Mouse (Mus musculus) kidney, adult 18-20 months (tissue): Measurements from ENCODE around the gene Cadm2.

ENCODE experiments used
- DNase-seq: peaks from one replicate; pipeline ENCODE4 v3.0.0; 2021

Gene Cadm2

DNA sequence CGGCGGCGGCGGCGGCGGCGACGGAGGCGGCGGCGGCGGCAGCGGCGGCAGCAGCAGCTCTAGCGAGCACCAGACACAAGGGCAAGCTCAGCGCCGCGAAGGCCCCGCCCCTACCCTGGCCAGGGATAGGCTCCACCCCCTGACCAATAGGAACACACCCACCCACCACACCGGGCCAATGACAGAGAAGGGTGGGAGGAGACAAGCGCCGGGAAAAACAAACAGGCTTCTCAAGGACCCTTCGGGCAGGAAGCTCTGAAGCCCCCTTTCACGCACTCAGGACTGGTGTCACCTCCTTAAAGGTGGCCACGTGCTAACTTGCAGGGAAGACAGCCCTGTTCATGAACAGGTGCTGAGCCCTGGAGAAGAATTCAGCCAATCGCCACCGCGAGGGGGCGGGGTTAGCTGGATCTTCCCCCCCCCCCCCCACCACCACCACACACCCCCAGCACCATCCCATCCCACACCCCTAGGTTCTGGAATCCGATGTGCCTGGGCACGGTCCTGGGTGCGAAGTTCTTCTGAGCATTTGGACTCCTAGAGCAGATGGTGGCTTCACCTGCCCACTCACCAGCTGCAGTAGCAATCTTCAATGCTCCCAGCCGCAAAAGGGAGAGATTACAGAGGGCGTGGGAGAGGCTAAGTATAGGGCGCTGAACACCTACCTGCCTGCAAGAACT lies at the start of gene Cadm2:
TSS of gene Cadm2 (minus strand) at position 83 of the 680 bp plus-strand sequence.
- DNase-seq, result peak; percentile 87

DNA sequence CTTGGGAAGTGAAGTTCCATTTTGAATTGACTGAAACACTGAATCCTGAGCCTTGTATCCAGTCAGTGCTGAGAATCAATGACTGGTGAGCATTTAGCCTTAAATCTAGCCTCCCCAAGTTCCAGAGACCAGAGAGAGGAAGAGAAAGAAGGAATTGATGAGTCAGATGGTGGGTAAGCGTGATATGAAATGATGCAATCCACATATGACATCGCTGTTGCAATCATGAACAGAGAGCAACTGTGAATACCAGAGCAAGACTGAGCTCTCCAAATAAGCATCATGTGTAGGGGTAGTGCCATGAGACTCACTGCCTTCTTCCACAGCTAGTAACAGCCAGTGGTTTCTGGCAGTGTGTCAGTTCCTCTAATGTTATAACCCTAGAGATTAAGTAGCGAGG lies 26.2 kb upstream of the Cadm2 start:
- no peak for DNase-seq

DNA sequence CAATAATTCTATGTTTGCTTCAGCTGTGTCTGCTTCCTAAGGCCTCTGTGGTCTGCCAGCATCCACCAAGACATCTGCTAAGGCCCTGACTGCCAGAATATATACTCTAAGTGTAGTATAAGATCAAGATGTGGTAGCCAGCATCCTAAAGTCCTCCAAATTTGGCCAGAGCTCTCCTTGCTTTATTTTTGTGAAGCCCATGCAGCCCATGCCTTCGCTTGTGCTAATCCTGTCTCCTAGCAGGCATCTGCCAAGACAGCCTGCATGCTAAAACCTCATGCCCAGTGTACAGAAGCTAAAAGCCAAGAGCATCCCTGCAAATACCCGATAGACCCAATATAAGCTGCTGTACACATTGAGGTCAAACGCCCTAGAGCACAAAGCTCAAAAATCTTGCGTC lies 22.9 kb upstream of the Cadm2 start:
- no peak for DNase-seq

DNA sequence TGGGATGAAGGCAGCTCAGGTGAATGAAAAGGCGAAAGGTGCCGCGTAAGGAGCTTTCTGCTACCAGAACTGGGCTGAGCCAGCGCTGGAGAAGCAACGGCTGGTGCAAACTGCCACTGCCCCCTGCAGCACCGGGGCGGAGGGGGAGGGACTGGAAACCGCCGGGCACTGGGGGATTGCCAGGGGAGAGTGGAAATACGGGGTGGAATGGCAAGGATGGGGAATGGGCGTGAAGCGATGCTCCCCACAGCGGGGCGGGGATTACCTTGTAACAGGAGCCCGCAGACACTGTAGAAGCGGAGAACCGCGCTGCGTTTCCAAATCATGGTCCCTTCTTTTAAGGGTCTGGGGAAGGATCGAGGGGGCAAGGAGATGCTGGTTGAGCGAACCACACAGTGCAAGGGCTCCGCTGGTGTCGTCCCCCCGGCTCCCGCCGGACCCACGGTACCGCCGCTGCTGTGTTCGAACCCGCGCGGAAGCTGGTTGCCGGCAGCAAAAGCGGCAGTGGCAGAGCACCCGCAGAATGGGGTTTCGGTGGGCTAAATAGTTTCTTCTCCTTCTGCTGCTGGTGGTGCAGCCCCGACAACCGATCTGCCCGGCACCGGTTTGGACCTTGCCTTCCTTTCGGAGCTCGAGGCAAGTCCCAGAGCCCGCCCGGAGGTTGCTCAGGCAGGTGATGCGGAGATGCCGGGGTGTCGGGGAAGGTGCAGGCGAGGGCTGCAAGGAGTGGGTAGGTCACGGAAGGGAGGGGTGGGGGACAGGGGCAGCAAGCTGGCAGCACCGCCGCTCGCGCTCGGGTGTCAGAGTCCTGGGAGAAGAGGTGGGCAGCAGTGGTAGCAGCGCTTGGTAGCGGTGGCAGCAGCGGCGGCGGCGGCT lies 564 bp downstream of the Cadm2 start:
- DNase-seq, result peak; percentile 42

DNA sequence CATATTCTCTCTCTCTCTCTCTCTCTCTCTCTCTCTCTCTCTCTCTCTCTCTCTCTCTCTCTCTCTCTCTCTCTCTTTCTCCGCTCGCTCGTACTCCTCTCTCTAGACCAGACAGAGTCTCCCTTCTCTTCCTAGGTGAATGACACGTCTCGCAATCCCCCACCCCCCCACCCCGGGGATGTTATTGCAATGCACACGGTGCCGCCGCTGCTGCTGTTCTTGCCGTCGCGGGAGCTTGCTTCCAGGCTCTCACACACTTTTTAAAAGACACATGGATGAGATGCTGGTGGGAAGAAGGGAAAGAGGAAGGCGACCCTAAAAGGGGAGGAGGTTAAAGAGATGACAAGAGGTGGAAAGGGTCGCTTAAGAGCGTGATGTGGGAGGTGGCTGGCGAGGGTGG lies 1.3 kb downstream of the Cadm2 start:
- DNase-seq, result no peak

DNA sequence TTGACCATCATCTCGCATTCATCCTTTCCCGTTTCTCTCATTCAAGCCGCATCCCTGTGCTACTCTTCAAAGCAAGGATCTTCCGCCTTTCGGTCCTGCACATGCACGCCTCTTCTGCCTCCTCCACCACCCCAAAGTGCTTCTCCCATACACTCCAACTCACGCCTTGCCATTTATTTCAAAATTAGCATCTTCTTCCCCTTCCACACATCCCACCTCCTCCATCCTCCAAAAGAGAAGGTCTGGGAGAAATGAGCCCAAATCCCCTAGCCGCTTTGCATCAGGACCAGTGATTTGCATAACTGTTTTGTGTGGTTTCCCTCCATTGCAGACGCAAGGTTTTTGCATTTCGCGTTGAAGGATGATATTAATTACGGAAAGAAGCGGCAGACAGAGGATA lies 1.9 kb downstream of the Cadm2 start:
- DNase-seq, result peak; percentile 6

DNA sequence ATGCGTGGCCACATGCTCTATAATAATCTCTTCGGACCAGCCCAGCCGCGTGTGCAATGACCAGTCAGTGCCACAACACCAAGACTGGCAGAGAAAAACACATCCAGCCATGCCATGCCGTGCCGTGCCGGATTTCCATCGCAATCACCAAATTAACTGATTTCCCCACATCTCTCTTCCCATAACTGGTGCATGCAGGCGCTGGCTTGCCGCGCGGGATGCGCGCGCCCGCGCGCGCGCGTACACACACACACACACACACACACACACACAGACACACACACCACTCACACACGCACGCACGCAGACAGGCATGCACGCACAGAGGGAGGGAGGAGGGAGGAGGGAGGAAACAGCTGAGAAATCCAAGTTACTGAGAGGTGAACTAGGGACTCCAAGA lies 2.9 kb downstream of the Cadm2 start:
- no peak for DNase-seq

DNA sequence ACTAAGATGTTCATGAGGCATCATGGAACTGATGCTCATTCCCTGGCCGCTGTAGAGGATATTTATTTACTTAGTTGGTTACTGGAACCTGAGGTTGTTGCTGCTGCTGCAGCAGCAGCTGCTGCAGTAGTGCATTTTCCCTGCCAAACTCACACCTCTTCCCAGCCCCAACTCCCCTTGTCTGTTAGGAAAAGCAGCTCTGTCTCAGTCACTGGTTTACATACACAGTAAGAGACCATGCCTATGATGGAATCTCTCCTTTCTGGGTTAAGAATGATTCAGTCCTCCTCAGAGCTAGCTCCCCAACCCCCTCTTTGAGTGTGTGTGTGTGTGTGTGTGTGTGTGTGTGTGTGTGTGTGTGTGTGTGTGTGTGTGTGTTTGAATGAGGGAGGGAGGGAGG lies 3.5 kb downstream of the Cadm2 start:
- no peak for DNase-seq

DNA sequence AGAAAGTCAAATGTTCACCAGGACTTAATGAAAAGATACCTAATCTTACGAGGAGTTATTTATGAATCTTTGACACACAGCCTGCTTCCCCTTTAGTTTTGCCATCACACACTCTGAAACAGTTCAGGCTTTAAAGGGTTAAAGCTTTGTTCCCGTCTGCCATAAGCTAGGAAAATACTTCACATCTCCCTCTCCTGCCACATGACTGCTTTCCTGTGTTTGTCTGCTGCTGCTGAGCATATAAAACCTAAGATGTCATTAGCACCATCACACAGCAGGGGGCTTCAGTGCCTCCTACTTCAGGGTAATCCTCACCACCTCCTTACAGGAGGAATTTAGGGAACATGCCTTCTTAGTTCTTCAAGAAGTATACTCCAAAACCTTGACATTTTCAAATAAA lies 6.8 kb downstream of the Cadm2 start:
- no peak for DNase-seq

DNA sequence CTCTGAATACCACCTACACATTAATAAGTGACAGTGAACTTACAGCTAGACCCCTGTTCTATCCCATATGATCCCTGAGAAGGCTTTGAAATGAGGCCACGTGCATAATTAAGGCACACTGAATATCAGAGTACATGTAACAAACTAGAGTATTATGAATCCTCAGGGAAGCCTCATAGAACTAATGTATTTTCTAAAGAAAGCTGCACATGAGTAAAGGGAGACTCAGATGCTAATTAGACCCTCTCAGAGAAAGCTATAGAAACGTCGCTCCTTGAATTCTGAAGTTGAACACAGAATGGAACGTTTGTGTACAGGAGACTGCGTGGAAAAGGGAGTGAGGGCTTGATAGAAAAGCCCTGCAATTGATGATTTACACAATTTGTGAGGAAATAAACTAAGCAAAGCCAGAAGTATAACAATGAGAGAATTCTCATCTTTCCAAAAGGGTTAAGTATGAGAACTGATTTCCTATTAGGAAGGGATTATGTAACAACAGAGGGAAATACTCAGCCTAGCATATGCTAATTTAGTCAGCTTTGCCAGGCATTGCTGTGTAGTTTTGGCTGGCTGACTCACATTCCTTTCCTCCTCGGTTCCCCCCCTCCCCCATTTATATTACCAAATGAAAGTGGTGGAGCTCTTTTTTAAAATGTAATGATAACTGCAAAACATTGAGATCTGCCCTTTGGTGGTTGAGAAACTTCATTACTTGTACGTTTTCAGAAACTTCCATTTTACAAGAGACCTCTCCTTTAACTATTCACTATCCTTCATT lies 9.6 kb downstream of the Cadm2 start:
- DNase-seq, result no peak

DNA sequence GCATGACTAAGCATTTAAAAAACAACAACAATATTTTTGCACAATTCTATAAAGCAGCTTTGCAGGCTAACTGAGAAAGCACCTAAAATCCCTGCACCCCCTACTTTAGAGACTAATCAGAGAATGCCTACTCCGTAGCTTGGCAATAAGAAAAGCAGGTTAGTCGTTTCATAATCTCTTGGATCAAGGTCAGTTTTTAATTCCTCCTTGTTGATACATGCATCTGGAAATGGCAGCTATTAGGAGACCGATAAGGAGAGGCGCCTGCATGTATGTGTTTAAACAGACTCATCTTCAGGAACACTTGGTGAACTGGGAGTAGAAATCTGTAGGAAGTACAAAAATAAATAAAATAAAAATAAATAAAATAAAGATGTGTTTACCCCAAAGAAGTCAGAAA lies 11.6 kb downstream of the Cadm2 start:
- no peak for DNase-seq

DNA sequence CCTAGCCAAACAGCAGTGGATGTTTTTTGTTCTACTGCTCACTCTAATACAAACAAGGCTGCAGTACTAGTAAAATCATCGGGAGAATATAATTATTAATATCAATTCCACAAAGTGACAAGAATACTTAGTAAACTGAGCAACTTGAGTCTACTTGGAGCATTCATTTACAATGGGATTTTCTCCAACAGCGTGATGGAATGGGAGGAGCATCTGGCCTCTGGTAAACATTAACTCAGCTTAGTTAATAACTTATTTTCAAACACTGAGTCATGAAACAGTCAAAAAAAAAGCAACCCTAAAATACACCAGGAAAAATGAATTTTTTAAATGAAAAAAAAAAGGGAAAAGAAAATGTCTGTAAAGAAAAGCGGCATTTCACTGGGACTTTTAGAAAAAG lies 12.2 kb downstream of the Cadm2 start:
- DNase-seq, result no peak

DNA sequence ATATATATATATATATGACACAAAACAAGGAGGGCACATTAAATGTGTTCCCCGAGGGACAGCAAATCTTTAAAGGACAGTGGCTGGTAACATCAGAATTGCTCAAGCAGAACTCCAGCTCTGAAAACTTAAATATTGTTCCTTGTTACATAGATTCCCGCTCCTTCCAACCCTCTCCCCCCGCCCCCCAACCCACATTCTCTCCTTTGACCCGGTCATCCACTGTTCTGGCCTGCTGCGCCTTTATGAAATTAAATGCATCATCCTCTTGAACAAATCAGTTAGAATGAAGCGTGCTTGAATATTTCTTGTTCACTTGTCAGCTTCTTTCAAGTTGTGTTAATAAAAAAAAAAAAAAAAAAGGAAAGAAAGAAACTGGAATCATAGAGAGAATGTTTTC lies 15.0 kb downstream of the Cadm2 start:
- DNase-seq, result no peak

DNA sequence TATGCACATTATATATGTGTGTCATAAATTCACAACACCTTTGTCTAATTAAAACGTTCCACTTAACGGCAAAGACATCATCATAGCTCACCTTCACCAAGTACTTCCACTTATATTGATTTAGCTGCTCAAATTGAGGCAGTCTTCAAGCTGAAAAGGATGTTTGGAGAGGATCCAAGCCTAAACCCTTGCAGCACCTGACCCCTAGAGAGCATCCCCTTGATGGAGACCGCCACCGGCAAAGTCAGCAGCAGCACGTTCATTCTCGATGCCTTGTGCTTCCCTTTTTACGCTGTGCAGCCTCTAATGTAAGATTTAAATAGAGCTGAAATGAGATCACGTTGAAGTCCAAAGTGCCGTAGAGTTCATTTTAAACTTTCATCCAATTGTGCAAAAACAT lies 20.7 kb downstream of the Cadm2 start:
- DNase-seq, result no peak

DNA sequence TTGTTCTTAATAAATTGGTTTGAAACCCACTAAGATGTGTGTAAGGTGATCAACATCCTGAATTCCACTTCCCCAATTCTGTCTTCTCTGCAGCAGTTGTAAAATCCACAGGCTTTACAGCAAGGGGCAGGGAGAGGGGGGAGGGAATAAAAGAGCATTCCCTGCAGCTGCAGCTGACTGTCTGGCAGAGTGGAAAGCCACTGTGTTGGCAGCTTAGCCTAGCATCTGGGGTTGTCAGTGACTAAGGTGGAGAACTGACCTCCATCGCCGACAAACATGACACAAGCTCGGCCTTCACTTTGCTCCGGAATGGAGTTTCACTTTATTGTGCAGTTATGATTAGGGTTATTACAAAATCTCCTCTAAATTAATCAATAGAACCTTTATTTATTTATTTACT lies 21.9 kb downstream of the Cadm2 start:
- no peak for DNase-seq

DNA sequence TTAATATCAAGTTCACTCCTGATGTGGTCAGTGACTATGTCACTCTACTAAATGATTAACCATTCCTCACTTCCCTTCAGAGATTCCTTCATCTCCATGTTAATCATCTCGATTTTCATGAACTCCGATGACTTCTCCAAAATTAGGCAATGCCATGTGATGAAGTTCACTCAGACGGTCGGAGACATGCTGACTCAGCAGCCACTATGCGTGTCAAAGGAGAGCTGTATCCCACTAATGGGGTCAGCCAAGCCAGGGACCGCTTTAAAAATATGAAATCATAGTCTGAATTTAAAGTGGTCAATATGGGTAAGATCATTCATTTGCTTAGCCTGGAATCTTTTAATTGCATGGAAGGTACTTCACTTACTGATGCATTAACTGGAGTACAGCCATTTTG lies 29.7 kb downstream of the Cadm2 start:
- no peak for DNase-seq

DNA sequence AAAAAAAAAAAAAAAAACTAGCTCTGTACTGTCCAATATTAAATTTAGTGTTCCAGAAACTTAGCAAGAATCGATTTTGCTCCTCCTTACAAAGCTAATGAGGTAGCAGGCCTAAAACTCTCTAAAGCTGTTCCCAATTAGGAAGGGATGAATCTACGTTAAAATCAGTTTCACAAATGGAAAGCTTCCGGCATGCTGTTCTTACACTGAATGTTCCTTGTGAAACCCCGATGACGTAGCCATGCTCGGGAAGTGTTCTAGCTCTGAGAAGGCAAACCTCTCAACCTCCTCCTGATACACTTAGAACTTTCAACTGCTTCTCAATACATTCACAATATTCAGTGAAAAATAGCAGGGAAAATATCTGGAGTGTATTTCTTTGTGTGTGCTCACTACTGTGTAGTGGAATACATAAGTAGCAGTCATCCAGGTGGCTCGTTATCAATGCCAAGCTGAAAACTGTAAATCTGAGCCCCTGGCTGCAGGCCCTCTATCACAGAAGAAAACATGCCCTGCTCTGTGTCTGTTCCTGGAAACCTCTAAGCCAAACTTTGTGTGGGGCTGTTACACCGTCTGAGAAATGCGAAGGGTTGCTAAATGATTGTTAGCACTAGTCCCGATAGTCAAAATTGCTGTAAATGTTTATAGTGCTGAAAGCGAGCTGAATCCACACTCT lies 41.7 kb downstream of the Cadm2 start:
- DNase-seq, result no peak

DNA sequence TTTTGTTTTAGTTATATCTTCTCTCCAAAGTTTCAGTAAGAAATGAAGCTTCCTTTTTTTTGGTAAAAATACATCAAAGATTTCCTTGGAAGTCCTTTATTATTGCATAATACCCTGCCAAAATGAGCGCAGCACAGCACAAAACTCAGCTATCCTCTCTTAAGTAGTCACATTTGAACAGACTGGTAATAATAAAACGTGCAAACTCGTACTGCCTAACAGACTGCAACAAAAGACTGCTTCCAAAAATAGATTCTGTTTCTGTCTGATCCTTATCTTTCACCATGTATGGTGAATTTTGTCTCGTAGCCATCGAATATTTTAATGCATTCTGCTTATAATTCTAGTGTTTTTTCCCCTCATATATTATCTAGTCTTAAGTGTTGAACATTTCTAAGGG lies 45.2 kb downstream of the Cadm2 start:
- no peak for DNase-seq

DNA sequence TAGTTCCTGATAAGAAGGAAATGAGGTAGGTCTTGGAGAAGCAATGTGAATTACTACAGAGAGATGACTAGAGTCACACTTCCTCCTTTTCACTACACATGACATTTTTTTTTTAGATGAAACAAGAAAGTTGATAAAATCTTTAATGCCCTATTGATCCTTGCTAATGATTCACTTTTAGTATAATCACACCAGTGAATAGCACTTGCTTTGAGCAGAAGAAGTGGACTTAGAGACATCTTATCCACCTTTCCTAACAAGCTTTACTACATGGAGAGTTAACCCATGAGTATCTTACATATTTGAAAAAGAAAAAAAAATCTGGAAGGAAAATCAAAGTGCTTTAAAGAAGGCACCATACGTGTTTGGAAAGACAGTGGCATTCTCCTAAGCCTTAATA lies 93.7 kb downstream of the Cadm2 start:
- DNase-seq, result no peak

DNA sequence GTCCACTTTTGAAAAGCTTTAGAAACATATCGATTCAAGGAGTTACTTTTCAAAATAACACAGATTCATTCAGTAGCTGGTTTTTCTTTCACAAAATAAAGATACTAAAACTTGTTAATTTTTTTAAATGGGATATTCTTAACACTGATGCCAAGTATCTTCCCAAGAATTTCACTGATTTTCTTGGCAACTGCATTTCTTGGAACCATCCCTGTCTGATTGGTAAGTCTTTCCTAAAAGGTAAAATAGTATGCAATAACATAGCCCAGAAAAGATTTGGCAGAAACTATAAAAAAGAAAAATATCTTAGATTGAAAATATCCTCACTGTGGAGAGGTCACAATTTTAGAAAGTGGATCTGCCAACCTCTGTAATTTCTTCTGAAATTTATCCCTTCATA lies 95.8 kb downstream of the Cadm2 start:
- DNase-seq, result no peak

DNA sequence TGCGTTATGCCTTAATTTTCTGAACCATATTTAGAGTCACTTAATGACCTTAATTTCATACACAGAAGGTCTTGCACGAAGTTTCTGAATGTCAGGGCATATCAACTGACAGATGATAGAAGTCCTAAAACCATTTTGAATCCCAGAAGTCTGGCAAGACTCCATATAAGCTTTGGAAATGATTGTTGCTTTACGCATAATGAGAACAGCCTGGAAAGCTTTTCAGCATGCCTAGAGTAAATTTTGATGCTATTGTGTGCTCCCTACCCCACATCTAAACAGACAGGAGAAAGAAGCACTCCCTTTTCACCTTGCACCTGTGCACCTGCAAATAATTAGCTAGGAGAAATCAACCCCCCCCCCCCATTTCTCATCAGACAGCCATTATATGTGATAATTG lies 102.4 kb downstream of the Cadm2 start:
- no peak for DNase-seq

DNA sequence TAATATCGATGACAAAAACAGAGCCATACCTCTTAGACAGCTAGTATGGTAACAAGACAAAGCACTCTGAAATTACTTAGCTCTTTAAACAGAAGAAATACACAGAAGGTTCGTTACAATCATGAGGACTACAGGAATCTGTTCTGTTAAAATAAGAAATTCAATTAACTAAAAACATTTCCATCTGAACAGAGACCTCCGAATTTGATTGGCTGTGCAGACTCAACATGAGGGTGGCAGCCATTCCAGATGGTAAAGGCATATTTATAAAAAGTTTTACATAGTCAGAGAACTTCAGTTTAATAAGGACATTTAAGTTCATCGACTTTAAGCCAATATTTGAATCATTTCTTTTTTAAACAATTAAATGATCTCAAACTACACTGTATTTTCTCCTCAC lies 105.2 kb downstream of the Cadm2 start:
- no peak for DNase-seq

DNA sequence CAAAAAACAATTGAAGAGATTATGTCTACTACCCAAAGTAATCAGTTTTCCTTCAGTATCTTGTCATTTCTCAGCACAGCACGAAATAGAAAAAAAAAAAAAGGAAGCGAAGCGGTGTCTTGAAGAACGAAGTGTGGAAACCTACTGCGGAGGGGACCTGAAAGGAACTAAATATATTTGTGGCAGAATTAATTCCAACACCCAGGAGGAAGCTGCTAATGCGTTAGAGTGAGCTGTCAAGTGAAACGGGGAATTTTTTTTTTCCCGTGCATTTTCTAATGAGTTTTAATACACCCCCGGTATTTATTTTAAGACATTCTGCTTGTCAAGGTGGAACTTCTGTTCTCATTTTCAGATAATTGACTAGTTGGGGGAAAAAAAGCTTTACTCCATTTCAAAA lies 111.6 kb downstream of the Cadm2 start:
- no peak for DNase-seq
